Mouse (Mus musculus) embryonic fibroblast, embryonic 13.5 days (primary cell): ENCODE data around the gene Pgm5.

ENCODE experiments used
- CTCF ChIP-seq: IDR thresholded peaks from 2 replicates; pipeline ENCODE4 v1.5.1; 2011; ENCODE audit warnings: mild to moderate bottlenecking, control low read depth, low read length, moderate library complexity, borderline replicate concordance; ENCODE audit not compliant: insufficient read depth
- POLR2A ChIP-seq: IDR thresholded peaks from 2 replicates; pipeline ENCODE4 v1.6.1; 2011; ENCODE audit warnings: low read depth, mild to moderate bottlenecking, control low read depth, low read length, moderate library complexity

DNA sequence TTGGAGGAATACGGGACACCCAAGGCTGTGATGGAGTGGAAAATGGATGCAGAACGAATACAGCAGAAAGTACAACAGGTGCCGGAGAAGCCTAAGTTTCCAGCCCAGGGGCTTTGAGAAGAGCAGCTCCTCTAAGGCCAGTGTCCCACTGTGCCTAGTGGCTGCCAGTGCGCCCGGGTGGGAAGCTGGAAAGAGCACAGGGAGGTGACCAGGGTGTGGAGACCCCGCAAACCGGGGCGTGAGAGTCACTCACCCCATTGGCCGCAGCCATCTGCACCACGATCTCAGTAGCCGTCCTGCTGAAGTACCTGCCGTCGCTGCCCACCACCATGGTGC, 411 bp downstream of the Pgm5 start:
- no peak for TF ChIP-seq CTCF
- no peak for TF ChIP-seq POLR2A
